Mouse (Mus musculus) forebrain, embryonic 13.5 days (tissue): ENCODE results near the gene Hagh. TPM values are rescaled to one million over a fixed set of nuclear protein-coding genes. Genes with fewer than 3 reads are reported as not detected.

ENCODE experiments used
- ATAC-seq: fragments of 200-750 bp; cut with Nextera tagmentation; 2 replicates; pipeline ENCODE4 v1.8.0; 2017
- H3K27ac ChIP-seq: fragments of 300-500 bp; sonication (generic); 2 replicates; pipeline ENCODE4 v1.5.1; 2015; ENCODE audit warnings: inconsistent platforms, mild to moderate bottlenecking, moderate library complexity
- H3K27me3 ChIP-seq: fragments of 300-500 bp; sonication (generic); 2 replicates; pipeline ENCODE4 v1.6.1; 2015; ENCODE audit warnings: mild to moderate bottlenecking, inconsistent platforms
- H3K36me3 ChIP-seq: fragments of 300-500 bp; sonication (generic); 2 replicates; pipeline ENCODE4 v1.6.1; 2015; ENCODE audit warnings: mild to moderate bottlenecking, inconsistent platforms; ENCODE audit not compliant: poor library complexity, severe bottlenecking
- H3K4me1 ChIP-seq: fragments of 300-500 bp; sonication (generic); 2 replicates; pipeline ENCODE4 v1.6.1; 2015; ENCODE audit warnings: inconsistent platforms
- H3K4me2 ChIP-seq: fragments of 300-500 bp; sonication (generic); 2 replicates; pipeline ENCODE4 v1.6.1; 2015; ENCODE audit warnings: inconsistent platforms, mild to moderate bottlenecking, moderate library complexity
- H3K4me3 ChIP-seq: fragments of 300-500 bp; sonication (generic); 2 replicates; pipeline ENCODE4 v1.5.1; 2015; ENCODE audit warnings: mild to moderate bottlenecking, inconsistent platforms
- H3K9ac ChIP-seq: fragments of 300-500 bp; sonication (generic); 2 replicates; pipeline ENCODE4 v1.6.1; 2015; ENCODE audit warnings: mild to moderate bottlenecking, inconsistent platforms
- H3K9me3 ChIP-seq: fragments of 300-500 bp; sonication (generic); replicated peaks from 2 replicates; pipeline ENCODE4 v1.6.1; 2016; ENCODE audit warnings: inconsistent platforms
- WGBS: fragments of 180-500 bp; shearing (Covaris S2); methylation state at CpG from one replicate; pipeline ENCODE4 v1.1.7; 2015; 5-methylcytosine and 5-hydroxymethylcytosine counted together
- polyA plus RNA-seq: library from polyadenylated mRNA; unstranded; fragments of >200 nt; fragmentation: Nextera tagmentation; extraction: Ambion mirVana; gene quantifications from 2 replicates; pipeline ENCODE4 v1.2.1, GENCODE M21; 2015

The Hagh gene
- polyA plus RNA-seq, 1 experiment from 2014 or later = 37.1 TPM

DNA sequence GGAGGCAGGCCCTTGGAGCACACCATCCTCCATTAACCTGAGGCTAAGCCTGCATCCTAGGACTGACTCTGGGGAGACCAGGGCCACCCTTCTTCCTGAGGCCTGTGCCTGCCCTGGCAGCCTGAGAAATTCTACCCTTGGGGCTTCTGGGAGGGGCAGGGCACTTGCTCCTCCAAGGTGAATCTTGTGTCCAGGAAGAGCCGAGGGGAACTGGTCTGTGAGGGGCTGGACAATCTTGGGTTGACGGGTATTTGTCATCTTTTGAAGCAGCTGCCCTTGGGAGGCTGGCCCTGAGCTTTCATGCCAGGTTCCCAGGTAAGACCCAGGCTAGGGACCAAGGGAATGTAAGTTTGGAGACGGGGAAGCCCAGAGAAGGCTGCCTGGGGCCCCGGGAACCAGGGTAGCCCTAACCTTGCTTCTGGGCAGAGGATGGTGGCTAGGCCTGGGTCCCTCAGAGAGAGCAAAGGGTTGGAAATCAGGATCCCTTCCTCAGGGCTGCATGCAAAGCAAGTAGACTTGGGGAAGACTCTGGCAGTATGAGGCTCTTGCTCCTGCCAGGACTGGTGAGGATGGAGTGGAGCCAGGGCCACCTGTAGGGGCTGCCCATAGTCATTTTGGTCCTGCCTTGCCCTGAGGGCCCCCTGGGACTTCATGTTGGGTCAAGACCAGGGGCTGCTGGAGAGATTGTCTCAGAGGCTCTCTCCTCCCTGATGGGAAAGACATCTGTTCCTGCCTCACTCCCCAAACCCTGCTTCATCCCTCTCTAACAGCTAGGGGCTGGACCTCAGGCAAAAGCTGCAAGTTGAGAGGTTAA lies 58.3 kb downstream of the Hagh start:
- Histone ChIP-seq H3K27ac (no peak overlapping the region), H3K9ac (0 out of 2 replicates have a peak overlapping the region, but pooled peaks have one; percentile 92), H3K9me3 (no peaks in the 10 kb centered on the region), H3K4me3 (no peak overlapping the region; the same call in 1 of the 2 replicates), H3K4me2 (no peak overlapping the region; the same call in 1 of the 2 replicates), H3K27me3 (no peaks in the 10 kb centered on the region), H3K36me3 (peaks cover 68% of the 10 kb centered on the region), H3K4me1 (peaks cover 44% of the 10 kb centered on the region)
- no peak for ATAC-seq
- 83% methylated on average over 4 of the region's 4 CpGs for WGBS

DNA sequence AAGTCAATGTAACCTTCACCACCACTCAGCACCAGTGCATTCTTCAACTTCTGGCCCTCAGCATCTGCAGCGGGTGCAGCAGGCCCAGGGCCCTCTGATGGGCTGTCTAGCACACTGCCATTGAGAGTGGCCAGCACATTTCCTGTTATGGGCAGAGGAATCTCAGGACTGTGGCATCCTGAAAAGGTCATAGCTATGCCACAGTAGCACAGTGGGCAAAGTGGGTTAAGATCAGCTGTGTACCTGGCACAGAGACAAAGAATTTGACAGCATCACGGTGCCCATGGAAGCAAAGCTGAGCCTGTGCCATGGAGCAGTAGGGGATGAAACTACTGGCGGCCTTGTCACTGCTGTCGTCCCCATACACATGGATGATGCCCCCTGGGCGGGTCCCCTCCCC lies 59.2 kb downstream of the Hagh start:
- Histone ChIP-seq H3K9me3 (no peaks in the 10 kb centered on the region), H3K4me2 (no peak overlapping the region), H3K27ac (no peak overlapping the region), H3K27me3 (no peaks in the 10 kb centered on the region), H3K4me3 (no peak overlapping the region), H3K36me3 (peaks cover 72% of the 10 kb centered on the region), H3K9ac (no peak overlapping the region), H3K4me1 (peaks cover 35% of the 10 kb centered on the region)
- no peak for ATAC-seq
- 85% methylated on average over 5 of the region's 5 CpGs for WGBS

DNA sequence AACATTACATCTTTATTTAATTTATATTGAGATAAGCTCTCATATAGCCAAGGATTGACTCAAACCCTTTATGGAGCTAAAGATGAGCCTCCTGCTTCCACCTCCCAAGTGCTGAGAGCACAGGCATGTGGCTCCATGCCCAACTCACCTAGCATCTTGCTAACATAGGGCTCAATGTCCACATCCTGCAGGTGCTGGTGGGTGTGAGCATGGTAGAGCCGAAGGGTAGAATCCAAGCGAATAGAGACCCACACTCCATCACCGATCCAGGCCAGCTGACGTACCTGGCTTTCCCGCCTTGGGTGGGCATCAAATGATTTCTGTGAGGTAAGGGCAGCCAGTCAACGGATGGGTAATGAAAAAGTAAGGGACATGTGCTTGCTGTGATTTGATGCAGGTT lies 60.1 kb downstream of the Hagh start:
- Histone ChIP-seq H3K27me3 (no peaks in the 10 kb centered on the region), H3K36me3 (peaks cover 80% of the 10 kb centered on the region), H3K4me1 (peaks cover 30% of the 10 kb centered on the region), H3K9ac (no peak overlapping the region), H3K4me2 (no peak overlapping the region), H3K9me3 (no peaks in the 10 kb centered on the region), H3K27ac (no peak overlapping the region), H3K4me3 (no peak overlapping the region)
- no peak for ATAC-seq
- WGBS = 92% methylated on average over 6 of the region's 6 CpGs

DNA sequence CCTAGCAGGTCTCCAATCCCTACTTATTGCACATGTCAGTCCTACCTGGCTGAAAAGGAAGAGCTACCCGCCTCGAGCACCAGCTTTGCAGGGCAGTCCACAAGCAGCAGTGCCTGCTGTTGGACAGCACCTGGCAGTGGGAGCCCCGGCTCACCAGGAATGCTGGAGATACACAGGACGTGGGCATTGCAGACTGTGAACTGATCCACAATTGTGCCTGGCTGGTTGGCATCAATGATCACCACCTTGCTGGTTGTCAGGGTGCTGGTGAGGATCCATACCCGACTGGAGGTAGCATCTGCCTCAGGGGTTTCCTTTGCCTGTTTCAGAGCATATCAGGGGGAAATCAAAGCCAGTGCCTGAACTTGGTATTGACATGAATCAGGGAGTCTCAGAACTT lies 62.2 kb downstream of the Hagh start:
- no peak overlapping the region for H3K4me3 ChIP-seq
- H3K36me3 ChIP-seq = peaks cover 100% of the 10 kb centered on the region
- H3K9me3 ChIP-seq = no peaks in the 10 kb centered on the region
- peaks cover 11% of the 10 kb centered on the region for H3K4me1 ChIP-seq
- 90% methylated on average over 5 of the region's 5 CpGs for WGBS
- H3K27me3 ChIP-seq = no peaks in the 10 kb centered on the region
- H3K4me2 ChIP-seq = no peak overlapping the region
- no peak overlapping the region for H3K27ac ChIP-seq
- no peak for ATAC-seq
- H3K9ac ChIP-seq = no peak overlapping the region

DNA sequence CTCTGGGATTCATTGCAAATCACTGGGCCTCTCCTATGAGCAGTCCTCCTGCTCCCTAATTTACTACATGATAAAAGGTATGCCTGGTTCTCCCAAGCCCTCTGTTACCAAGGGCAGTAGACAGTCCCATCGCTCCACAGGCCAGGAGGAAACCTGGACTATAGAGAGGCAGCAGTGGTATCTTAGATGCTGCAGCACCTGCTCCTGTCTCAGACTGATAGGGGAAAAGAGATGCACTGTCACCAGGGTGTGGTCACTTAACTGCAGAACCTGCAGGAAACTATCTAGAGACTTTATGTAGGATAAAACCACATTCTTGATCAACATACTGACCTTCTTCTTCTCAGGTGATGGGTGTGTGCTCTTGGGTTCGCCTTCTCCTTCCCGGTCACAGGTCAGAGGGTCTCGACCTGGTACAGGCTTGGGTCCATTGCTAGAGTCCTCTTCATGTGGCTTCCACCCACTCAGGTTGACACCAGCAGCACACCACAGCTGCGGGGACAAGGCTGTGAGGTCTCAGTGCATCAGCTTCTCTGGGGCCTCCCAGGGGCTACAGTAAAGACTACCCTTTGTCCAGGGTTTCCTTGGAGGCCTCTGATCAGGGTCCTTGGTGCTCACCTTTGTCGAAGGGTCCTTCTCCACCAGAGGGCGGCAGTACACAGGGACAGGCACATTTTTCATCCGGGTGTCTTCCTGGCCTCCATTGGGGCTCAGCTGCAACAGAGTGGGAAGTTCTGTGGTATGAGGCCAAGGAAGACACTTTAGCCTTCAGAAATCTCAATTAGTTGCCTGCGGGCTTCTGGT lies 62.9 kb downstream of the Hagh start:
- Histone ChIP-seq H3K4me1 (peaks cover 4% of the 10 kb centered on the region), H3K27ac (no peak overlapping the region), H3K27me3 (no peaks in the 10 kb centered on the region), H3K9ac (no peak overlapping the region), H3K36me3 (peaks cover 100% of the 10 kb centered on the region), H3K9me3 (no peaks in the 10 kb centered on the region), H3K4me3 (no peak overlapping the region), H3K4me2 (no peak overlapping the region)
- WGBS = 69% methylated on average over 9 of the region's 9 CpGs
- ATAC-seq = no peak

DNA sequence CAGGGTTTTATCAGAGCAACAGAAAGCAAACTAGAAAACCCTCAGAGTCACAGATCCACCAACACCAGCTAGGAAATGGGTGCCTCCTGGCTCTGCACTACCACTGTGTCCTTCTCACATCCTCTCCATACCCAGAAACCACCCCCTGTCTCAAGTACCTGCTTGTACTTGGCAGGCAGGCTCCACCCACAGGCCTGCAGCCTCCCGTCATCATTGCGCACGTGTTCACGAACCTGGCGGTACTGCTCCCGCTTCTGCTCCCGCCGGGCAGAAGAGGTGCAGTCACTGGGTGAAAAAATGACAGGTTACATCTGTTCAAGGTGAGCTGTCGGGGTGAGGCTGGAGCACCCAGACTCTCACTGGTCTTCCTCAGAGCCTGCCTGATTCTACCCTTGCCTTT lies 63.8 kb downstream of the Hagh start:
- Histone ChIP-seq H3K4me1 (no peaks in the 10 kb centered on the region), H3K9me3 (no peaks in the 10 kb centered on the region), H3K27ac (no peak overlapping the region), H3K36me3 (peaks cover 100% of the 10 kb centered on the region), H3K9ac (no peak overlapping the region), H3K4me3 (no peak overlapping the region), H3K27me3 (no peaks in the 10 kb centered on the region), H3K4me2 (no peak overlapping the region)
- ATAC-seq = no peak
- WGBS = 94% methylated on average over 9 of the region's 9 CpGs

DNA sequence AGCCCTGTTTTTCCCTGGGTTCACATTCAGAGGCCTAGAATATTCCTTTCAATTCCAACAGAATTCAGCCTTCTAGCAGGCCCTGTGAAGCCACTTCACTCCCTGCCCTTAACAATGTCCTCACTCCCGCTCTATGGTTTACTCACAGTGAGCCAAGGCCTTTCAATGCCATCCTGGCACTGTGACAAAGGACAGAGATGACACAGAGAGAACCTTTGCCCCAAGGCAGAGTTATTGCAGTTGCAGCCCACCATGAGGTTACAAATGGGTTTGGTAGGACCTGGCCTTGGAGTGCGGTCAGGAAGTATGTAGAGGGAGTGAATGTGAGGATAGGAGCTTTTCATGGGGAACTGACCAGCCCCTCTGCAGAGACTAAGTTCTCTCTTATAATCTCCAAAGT lies 67.6 kb downstream of the Hagh start:
- WGBS = 93% methylated on average over 2 of the region's 2 CpGs
- no peaks in the 10 kb centered on the region for H3K27me3 ChIP-seq
- no peak overlapping the region for H3K9ac ChIP-seq
- ATAC-seq = no peak
- no peak overlapping the region for H3K27ac ChIP-seq
- no peaks in the 10 kb centered on the region for H3K4me1 ChIP-seq
- H3K4me3 ChIP-seq = no peak overlapping the region
- no peak overlapping the region for H3K4me2 ChIP-seq
- H3K36me3 ChIP-seq = peaks cover 100% of the 10 kb centered on the region
- H3K9me3 ChIP-seq = no peaks in the 10 kb centered on the region

DNA sequence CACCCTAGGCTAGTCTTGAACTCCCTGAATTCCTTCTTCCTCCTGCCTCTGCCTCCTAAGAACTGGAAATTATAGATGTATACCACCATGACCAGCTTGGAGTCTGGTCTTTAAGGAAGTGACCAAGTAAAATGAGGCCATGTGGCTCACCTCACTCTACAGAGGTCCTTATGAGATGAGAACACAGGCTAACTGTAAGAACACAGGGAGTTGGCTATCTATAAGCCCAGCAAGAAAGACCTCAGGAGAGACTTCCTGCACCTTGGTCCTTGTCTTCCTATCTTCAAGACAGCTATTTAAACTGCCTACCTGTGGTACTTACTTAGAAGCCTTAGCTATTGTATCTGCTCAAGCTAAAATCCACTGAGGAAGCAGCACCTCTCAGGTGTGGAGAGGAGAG lies 74.0 kb downstream of the Hagh start:
- Histone ChIP-seq H3K27ac (no peak overlapping the region), H3K36me3 (peaks cover 98% of the 10 kb centered on the region), H3K27me3 (no peaks in the 10 kb centered on the region), H3K9ac (no peak overlapping the region), H3K9me3 (no peaks in the 10 kb centered on the region), H3K4me3 (no peak overlapping the region), H3K4me1 (no peaks in the 10 kb centered on the region), H3K4me2 (no peak overlapping the region)
- ATAC-seq = no peak

Other genes starting within 250 kb of the Hagh start
- gene Tsc2, start 207.5 kb upstream of the Hagh start, polyA plus RNA-seq = 60.5 and 75.1 TPM in 2 replicates
- 13.8 and 15.3 TPM in 2 replicates for gene Nthl1, start 207.5 kb upstream of the Hagh start, polyA plus RNA-seq
- gene Slc9a3r2, start 189.8 kb upstream of the Hagh start, polyA plus RNA-seq = 15.0 and 16.0 TPM in 2 replicates
- gene Npw, start 181.7 kb upstream of the Hagh start, polyA plus RNA-seq = not detected in 2 replicates
- gene Zfp598, start 170.5 kb upstream of the Hagh start, polyA plus RNA-seq = 14.9 and 16.2 TPM in 2 replicates
- gene Syngr3, start 150.2 kb upstream of the Hagh start, polyA plus RNA-seq = 61.0 and 68.7 TPM in 2 replicates
- 40.7 and 42.5 TPM in 2 replicates for gene Gfer, start 144.0 kb upstream of the Hagh start, polyA plus RNA-seq
- 1.3 TPM in 2 replicates for gene Noxo1, start 143.9 kb upstream of the Hagh start, polyA plus RNA-seq
- 86.9 and 107 TPM in 2 replicates for gene Tbl3, start 132.5 kb upstream of the Hagh start, polyA plus RNA-seq
- 0.18 TPM in 1 of 2 replicates, not detected in the other for gene Rnf151, start 122.1 kb upstream of the Hagh start, polyA plus RNA-seq
- 992 and 1,023 TPM in 2 replicates for gene Rps2, start 122.0 kb upstream of the Hagh start, polyA plus RNA-seq
- gene Ndufb10, start 115.7 kb upstream of the Hagh start, polyA plus RNA-seq = 232 and 253 TPM in 2 replicates
- gene Rpl3l, start 112.3 kb upstream of the Hagh start, polyA plus RNA-seq = not detected in 2 replicates
- gene Msrb1, start 103.5 kb upstream of the Hagh start, polyA plus RNA-seq = 18.8 and 22.1 TPM in 2 replicates
- 0.15 and 0.17 TPM in 2 replicates for gene Hs3st6, start 87.2 kb upstream of the Hagh start, polyA plus RNA-seq
- gene Meiob, start 35.9 kb upstream of the Hagh start, polyA plus RNA-seq = not detected in 2 replicates
- gene Fahd1, start 10.2 kb downstream of the Hagh start, polyA plus RNA-seq = 16.0 and 16.8 TPM in 2 replicates
- gene Igfals, start 25.9 kb downstream of the Hagh start, polyA plus RNA-seq = 0.17 and 0.25 TPM in 2 replicates
- 68.5 and 76.9 TPM in 2 replicates for gene Nubp2, start 46.2 kb downstream of the Hagh start, polyA plus RNA-seq
- gene Spsb3, start 46.5 kb downstream of the Hagh start, polyA plus RNA-seq = 64.3 and 67.4 TPM in 2 replicates
- gene Eme2, start 54.9 kb downstream of the Hagh start, polyA plus RNA-seq = 31.3 and 36.5 TPM in 2 replicates
- 81.4 and 85.4 TPM in 2 replicates for gene Mrps34, start 55.0 kb downstream of the Hagh start, polyA plus RNA-seq
- gene Nme3, start 56.4 kb downstream of the Hagh start, polyA plus RNA-seq = 72.1 and 80.8 TPM in 2 replicates
- 60.8 and 73.6 TPM in 2 replicates for gene Mapk8ip3, start 96.8 kb downstream of the Hagh start, polyA plus RNA-seq
- 186 and 217 TPM in 2 replicates for gene Jpt2, start 120.5 kb downstream of the Hagh start, polyA plus RNA-seq
- 7.9 and 8.3 TPM in 2 replicates for gene Cramp1l, start 175.6 kb downstream of the Hagh start, polyA plus RNA-seq
- gene Ift140, start 175.9 kb downstream of the Hagh start, polyA plus RNA-seq = 18.6 and 22.8 TPM in 2 replicates
- 7.7 and 10.1 TPM in 2 replicates for gene Tmem204, start 243.4 kb downstream of the Hagh start, polyA plus RNA-seq